Mouse (Mus musculus): Measurements from ENCODE around the gene Lpp.

Gene Lpp

DNA sequence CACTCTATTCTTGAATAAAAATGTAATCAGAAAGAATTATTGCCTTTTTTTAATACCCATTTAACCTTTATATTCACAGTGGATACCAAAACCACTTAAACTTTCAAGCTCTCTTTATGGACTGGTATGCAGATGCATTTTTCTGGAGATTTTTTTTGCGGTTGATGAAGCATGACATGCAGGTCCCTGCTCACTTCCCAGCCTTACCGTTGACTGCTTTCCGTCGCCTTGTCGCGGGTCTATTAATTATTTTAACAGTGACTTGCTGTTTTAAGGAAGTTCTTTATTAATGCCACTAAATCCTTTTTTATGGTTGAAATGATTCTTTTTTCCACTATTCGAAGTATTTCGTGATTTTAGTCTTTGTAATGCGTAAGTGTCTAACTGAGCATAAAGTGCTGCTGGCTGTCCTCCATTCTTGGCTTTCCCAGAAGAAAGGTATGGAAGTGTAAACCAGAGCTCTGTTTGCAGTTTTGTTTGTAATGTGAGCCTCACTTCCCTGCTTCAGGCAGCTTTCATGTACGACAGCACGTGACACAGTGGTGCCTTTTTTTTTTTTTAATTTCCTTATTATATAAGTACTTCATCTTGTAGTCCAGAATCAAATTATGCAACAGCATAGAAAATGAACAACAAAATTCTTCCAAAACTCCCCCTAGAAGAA, 526.2 kb downstream of the Lpp start:
- DNase-seq (ENCODE audit: low spot score in 2 of 2) = no peak

DNA sequence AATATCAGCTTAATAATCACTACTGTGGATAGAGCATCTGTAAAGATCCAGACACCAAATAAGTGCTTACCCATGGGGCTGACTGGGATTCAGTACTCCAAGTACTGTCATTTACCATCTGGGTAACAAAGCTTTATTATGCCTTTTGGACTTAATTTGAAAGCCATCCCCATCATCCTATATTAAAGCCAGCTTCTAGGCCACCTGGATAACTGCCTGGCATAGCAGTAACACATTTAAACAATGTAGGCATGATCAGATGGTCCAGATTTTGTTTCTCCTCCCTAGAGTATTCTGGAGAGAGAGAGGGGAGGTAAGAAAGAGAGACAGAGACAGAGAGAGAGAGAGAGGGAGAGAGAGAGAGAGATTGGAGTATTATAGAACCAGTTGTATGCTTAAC, 536.8 kb downstream of the Lpp start:
- no peak for DNase-seq (ENCODE audit: low spot score in 2 of 2)

- peak; percentile 34 to 38 for DNase-seq (ENCODE audit: low spot score in 2 of 2)
These were observed 537.3 kb downstream of the Lpp start for GRCm38 (mm10) chr16:24930621-24931020.

DNA sequence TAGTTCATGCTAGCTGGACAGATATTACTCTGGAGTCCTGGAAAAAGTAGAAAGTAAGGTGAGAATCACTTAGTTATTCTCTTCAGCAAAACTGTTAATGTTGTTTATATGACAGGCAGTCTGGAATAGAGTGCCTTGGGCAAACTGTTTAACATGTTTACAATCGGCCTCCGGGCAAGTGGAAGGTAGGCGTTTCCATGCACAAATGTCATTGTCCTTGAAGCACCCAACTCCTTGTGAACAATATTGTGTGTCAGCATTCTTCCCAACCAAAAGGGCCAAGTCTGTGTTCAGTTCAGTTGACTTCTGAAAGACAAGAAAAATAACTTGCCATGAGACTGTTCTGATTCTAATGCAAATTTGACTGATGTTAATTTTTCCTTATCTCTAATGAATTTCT, 539.5 kb downstream of the Lpp start:
- no peak for DNase-seq (ENCODE audit: low spot score in 2 of 2)

DNA sequence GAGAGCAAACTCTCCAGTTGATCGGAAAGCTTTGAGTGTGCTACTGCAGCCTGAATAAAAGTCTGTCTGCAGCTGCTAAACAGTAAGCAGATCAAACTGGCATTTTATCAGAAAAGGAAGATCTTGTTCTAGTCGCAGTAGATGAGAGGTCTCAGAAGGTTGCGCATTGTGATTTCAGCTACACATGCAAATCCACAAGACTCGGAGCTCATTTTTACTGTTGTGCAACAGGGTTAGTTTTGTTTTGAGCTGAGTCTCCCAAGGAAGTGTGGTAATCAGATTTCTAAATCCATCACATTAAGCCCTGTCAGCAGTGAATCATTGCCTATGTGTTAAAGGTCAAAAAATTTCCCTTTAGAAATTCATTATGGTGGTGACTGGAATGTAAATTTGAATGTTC, 540.4 kb downstream of the Lpp start:
- peak; percentile 58 to 71 for DNase-seq (ENCODE audit: low spot score in 2 of 2)

DNA sequence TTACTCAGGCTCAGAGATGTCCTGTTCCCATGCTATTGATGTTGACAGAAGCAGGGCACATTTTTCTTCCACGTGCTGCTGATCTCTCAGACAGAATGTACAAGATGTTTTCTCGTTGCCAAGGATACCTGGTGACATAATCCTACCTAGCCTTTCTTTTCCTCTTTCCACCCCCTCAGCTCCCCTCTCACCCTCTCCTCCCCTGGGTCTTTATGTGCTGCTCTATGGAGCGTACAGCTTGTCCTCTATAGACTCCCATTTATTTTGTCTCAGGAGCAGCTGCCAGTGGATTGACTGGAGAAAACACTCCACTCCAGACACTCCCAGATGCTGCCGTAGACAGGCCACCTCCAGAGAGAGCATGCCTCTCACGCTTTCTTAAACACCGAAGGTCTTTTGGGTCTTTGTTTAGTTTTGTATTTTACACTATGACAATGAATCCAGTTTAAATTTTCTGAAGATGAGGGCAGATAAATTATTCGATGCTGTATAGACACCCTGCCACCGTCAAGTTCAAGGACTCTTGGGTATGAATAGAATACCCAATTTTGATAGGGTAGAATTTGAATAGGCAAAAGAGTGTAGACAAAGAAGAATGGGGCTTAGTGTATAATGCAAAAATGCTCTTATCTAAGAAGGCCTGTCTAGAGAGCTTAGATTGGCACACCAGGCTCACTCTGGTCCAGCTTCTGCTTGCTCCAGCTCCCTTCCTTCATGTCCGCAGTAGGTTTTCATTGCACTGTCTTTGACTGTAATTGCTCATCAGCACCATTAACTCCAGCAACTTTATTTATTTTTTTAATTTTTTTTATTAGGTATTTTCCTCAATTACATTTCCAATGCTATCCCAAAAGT, 548.2 kb downstream of the Lpp start:
- DNase-seq (ENCODE audit: low spot score in 2 of 2) = no peak

DNA sequence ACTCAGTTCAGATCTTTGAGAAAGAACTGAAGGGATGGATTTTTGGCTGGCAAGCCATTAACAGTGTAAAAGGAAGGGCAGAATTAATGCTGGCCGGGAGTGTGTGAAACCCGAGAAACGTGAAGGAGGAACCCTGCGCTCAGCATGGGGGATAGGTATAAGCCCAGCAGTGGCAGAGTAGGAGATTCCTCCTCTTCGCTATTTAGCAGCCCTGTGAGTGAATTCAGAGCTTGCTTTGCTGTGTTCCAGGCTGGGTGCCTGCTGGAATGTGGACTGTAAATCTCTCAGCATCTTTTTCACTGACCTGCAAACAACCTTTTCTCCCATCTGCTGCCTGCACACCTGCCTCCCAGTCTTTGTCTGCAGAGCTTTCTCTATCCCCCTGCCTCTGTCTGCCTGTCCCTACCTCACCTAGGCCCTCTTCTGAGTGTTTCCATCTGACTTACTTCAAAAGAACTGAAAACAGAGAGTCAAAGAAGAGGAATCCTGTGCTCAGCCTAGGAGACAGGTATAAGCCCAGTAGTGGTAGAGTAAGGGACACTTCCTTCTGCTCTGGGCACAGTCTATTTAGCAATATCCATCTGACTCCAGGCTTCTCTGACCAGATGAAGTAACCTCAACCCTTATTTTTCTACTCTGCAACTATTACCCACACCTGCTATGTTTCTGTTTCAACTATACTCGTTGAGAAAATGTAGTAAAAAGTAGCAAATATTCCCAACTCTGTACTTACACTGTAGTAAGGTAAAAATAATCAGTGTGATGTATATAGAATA, 550.4 kb downstream of the Lpp start:
- DNase-seq (ENCODE audit: low spot score in 2 of 2) = no peak

DNA sequence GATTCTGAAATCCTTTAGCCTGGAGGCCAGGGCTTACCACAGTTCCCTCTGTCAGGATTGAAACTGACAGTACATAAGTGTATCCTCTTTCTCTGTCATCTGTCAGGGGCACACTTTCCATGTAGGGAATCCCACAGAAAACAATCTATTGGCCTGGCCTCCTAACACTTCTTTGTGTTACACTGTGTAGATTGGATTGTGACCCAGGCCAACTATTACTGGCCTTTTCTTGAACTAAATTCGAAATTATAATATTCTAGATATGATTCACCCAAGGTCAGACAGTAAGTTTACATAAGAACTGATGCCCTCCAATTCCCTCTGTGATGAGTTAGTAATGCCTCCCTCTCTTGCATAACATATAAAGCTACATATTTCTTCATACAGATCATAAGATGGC, 553.0 kb downstream of the Lpp start:
- no peak for DNase-seq (ENCODE audit: low spot score in 2 of 2)

GRCm38 (mm10) chr16:24947485-24947884, 554.2 kb downstream of the Lpp start:
- DNase-seq (ENCODE audit: low spot score in 2 of 2) = no peak

DNA sequence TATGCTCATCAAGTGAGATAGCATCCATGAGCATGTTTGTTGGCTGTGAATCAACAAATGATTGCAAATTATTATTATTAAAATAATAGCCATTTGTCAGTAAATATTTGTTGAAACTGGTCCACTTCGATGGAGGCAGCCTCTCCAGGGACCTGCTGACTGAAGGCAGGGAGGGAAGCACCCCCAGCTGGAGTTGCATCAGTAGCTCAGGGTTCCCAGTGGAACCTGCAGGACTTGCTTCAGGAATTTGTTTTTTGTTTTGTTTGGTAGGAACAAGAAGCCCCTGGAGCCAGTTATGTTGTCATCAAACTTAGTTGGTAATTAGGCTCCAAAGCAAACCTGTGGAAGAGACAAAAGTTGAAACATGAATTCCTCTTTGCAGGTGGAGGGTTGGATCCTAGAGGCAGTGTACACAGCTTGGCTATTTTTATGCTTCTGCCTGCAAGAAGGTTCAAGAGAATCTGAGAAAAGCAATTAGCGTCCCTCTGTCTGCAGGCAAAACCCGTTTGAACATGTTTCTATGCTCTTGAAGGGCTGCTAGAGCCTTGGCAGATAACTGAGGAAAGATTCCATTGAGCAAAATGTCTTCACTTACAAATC, 554.9 kb downstream of the Lpp start:
- peak; percentile 26 for DNase-seq (ENCODE audit: low spot score in 2 of 2)

DNA sequence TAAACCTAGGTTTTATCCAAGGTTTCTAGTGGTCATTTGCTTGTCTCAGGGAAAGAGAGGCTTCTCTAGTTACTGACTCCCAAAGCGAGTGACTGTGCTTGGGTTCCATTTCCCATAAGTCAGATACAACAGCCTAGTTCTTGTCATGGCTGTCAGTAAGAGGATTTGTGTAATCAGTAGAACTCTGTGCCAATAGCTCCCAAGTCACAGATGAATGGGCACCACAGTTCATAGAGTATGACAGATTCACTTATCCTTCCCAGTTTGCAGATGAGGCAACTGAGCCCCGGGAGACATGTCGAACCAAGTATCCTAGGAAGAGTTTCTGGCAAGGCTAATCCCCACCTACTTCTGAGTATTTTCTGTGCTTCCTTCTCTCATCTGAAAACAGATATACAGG, 556.0 kb downstream of the Lpp start:
- no peak for DNase-seq (ENCODE audit: low spot score in 2 of 2)

- no peak for DNase-seq (ENCODE audit: low spot score in 2 of 2)
These were observed 556.9 kb downstream of the Lpp start for GRCm38 (mm10) chr16:24950112-24950743.

DNA sequence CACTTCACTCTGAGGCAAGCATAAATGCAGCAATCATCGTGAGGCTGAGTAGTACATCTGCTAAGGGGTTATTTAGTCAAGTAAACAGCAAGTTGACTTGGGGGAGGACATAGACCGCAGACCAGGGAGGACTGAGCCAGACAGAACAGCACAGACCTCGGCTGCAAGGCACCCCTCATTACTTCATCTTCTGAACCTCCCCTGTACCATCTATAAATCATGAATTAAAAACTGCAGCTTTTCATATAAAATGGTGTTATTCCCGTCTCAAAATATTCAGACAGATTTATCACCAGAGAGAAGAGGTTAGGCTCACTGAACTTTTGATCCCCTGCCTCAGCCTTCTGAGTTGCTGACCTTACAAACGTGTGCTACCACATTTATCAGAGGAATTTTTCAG, 558.6 kb downstream of the Lpp start:
- DNase-seq (ENCODE audit: low spot score in 2 of 2) = no peak

- DNase-seq (ENCODE audit: low spot score in 2 of 2) = no peak
These were observed 561.7 kb downstream of the Lpp start for GRCm38 (mm10) chr16:24955054-24955453.

DNA sequence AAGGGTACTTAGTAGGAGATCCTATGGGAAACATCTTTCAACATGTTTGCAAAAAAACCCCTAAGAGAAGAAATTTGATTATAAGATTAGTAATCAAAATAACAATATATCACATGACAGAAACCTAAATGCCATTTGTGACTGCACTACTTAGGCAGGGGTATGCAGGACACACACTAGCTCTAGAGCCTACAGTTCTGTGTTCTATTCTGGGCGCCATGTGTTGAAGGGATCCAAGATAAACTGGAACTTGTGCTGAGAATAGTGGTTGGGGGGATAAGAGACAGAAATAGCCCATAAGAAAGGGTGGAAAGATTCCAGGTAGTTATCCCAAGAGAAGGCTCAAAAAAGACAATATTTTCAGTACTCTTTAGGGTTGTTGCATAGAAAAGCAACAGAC, 565.4 kb downstream of the Lpp start:
- peak; percentile 34 to 37 for DNase-seq (ENCODE audit: low spot score in 2 of 2)

DNA sequence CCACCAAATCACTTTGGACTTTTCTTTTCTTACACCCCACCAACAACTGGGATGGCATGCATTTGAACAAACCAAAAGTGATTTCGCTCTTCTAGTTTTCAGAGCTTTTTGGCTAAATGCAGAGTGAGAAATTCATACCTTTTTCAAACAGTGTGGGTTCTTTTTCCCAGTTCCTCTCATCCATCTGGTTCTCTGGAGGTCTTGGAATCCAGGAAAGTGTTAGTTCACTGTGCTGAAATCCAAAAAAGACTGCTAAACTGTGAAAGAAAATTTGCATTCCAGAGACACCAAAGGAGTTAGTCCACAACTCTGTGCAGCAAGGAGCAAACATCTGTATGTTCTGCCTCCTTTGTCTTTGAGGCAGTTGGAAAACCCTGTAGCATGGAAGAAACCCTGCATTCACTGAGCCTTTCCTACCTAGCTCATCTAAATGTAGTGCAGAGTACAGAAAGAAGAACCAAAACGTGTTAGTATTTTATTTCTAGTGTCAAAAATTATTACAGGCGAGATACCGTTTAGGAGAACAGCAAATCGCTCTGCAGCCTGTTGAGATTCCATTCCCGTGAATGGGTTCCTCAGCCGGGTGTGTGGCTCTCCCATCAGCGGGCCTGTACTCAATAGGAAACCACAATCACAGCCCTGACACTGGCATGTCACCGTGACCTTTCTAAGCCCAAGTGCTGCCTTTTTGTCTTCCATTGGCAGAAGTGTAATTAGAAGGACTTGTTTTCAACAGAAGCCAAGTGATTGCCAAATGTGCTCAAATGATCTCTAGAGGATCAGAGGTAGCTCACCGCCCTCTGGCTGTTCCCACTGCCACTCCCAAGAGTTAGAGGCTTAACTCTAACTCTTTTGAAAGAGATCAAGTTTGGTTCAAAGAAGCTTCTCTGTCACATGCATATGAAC, 567.8 kb downstream of the Lpp start:
- DNase-seq (ENCODE audit: low spot score in 2 of 2) = peak; percentile 9 to 28

DNA sequence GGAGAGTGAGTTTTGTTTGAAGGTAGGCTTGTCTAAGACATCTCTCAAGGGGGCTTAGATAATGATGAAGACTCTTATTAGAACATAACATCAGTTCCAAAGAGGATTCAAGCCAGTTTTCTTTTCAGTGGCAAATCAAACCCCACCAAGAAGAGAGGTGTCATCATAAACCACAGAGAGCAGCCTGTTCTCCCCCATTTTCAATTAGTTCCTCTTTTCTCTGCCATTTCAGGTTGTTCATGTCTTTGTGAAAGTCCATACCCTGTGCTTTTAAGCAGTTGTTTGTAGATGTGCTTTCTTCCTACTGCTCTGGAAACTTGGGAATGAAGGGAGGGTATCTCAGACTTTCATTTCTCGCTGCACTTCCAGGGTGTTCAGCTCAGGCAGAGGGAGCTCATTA, 571.0 kb downstream of the Lpp start:
- DNase-seq (ENCODE audit: low spot score in 2 of 2) = no peak

GRCm38 (mm10) chr16:24965091-24965490, 571.8 kb downstream of the Lpp start:
- DNase-seq (ENCODE audit: low spot score in 2 of 2) = no peak

DNA sequence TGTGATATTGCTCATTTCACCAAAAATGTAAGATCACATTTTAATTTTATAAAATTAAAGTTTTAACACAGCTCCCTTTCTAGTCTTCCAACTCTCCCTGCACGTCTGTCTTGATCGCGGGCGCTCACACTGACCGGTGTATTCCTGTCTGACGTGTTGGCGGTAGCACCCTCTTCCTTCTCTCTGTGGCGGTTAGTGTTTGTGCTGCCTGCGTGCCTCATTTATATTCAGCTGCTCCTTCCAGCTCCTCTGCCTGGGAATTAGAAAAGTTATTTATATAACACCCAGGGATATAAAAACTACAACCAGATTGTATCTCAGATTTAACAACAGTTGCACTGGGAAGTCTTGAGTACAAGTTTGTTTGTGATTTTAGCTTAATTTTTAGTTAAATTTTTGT, 573.2 kb downstream of the Lpp start:
- DNase-seq (ENCODE audit: low spot score in 2 of 2) = no peak

DNA sequence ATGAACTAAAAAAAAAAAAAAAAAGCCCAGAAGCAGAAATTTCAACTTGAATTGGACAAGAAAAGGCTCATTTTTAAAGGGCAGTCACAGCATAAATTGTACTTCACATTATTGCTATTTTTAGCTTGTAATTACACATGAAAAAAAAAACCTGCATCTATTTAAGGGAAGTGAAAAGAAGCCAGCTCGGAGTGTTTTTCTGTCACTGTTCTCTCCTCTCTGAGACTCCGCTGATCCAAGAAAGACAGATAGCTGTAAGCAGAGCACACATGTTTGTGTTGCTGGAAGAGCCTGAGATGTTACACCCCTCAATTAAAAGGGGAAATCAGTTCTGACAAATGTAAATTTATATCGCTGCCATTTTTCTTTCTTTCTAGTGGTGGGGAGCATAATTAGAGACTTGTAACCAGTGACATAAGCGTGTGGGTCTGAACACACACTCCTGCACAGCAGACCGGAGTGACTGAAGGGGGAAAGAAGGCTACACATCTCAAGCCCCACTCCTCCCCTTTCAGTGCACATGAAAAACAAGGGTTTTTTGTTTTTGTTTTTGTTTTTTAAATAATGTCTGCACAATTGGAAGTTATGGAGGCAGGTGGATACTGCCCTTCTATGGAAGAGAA, 579.8 kb downstream of the Lpp start:
- no peak for DNase-seq (ENCODE audit: low spot score in 2 of 2)

Data from heart, adult 9 months (tissue).